Mouse (Mus musculus) liver (tissue): ENCODE results near the gene C8a.

Source experiments
- DNase-seq: peaks from one replicate; pipeline ENCODE4 v3.0.0-alpha.2; 2020; ENCODE audit warnings: mixed read lengths

The C8a gene

GRCm38 (mm10) chr4:104838342-104838741, 37.9 kb downstream of the C8a start:
- no peak for DNase-seq

GRCm38 (mm10) chr4:104835096-104835495, 41.1 kb downstream of the C8a start:
- DNase-seq = no peak

GRCm38 (mm10) chr4:104828939-104829338, 47.3 kb downstream of the C8a start:
- DNase-seq = no peak

- DNase-seq = no peak
Measured at GRCm38 (mm10) chr4:104824381-104825077, 51.7 kb downstream of the C8a start.

GRCm38 (mm10) chr4:104823597-104824101, 52.5 kb downstream of the C8a start:
- no peak for DNase-seq

GRCm38 (mm10) chr4:104819891-104820290, 56.3 kb downstream of the C8a start:
- DNase-seq = no peak

GRCm38 (mm10) chr4:104818986-104819385, 57.2 kb downstream of the C8a start:
- DNase-seq = no peak

- DNase-seq = no peak
Measured at GRCm38 (mm10) chr4:104817509-104817908, 58.7 kb downstream of the C8a start.

GRCm38 (mm10) chr4:104816519-104817232, 59.5 kb downstream of the C8a start:
- DNase-seq = no peak

GRCm38 (mm10) chr4:104813617-104814016, 62.6 kb downstream of the C8a start:
- no peak for DNase-seq

GRCm38 (mm10) chr4:104810710-104811286, 65.4 kb downstream of the C8a start:
- DNase-seq = no peak

- DNase-seq = no peak
Measured at GRCm38 (mm10) chr4:104805414-104806257, 70.6 kb downstream of the C8a start.

- DNase-seq = no peak
Measured at GRCm38 (mm10) chr4:104804100-104804499, 72.1 kb downstream of the C8a start.

GRCm38 (mm10) chr4:104801625-104802024, 74.6 kb downstream of the C8a start:
- no peak for DNase-seq

- DNase-seq = no peak
Measured at GRCm38 (mm10) chr4:104798951-104799350, 77.2 kb downstream of the C8a start.

GRCm38 (mm10) chr4:104792111-104792510, 84.1 kb downstream of the C8a start:
- no peak for DNase-seq

- no peak for DNase-seq
Measured at GRCm38 (mm10) chr4:104782346-104782745, 93.9 kb downstream of the C8a start.

GRCm38 (mm10) chr4:104781441-104781840, 94.8 kb downstream of the C8a start:
- no peak for DNase-seq

- peak; percentile 7 for DNase-seq
Measured at GRCm38 (mm10) chr4:104779460-104779859, 96.7 kb downstream of the C8a start.

- no peak for DNase-seq
Measured at GRCm38 (mm10) chr4:104775601-104776000, 100.6 kb downstream of the C8a start.

- DNase-seq = no peak
Measured at GRCm38 (mm10) chr4:104770331-104770730, 105.9 kb downstream of the C8a start.

- no peak for DNase-seq
Measured at GRCm38 (mm10) chr4:104769602-104770001, 106.6 kb downstream of the C8a start.

GRCm38 (mm10) chr4:104768190-104768589, 108.0 kb downstream of the C8a start:
- no peak for DNase-seq
